Mouse (Mus musculus) lung, embryonic 14.5 days (tissue): ENCODE results near the gene Zswim9. TPM values are rescaled to one million over a fixed set of nuclear protein-coding genes. Genes with fewer than 3 reads are reported as not detected.
A peak's percentile ranks its signal among the peaks of the same experiment; 100 is the strongest.

Experiments used
- ATAC-seq: fragments of 200-750 bp; cut with Nextera tagmentation; 2 replicates; pipeline ENCODE4 v1.8.0; 2017; ENCODE audit warnings: mild to moderate bottlenecking, moderate TSS enrichment, moderate library complexity; ENCODE audit not compliant: insufficient read depth
- DNase-seq: peaks from one replicate; pipeline ENCODE4 v3.0.0-alpha.2; 2015
- H3K27ac ChIP-seq: fragments of 300-500 bp; sonication (generic); 2 replicates; pipeline ENCODE4 v1.5.1; 2014; ENCODE audit warnings: low read depth, mild to moderate bottlenecking, moderate library complexity
- H3K27me3 ChIP-seq: fragments of 300-500 bp; sonication (generic); 2 replicates; pipeline ENCODE4 v1.6.1; 2014; ENCODE audit warnings: low read length, control low read depth; ENCODE audit not compliant: insufficient read depth
- H3K36me3 ChIP-seq: fragments of 300-500 bp; sonication (generic); 2 replicates; pipeline ENCODE4 v1.6.1; 2014; ENCODE audit warnings: control low read depth; ENCODE audit not compliant: insufficient read depth
- H3K4me1 ChIP-seq: fragments of 300-500 bp; sonication (generic); 2 replicates; pipeline ENCODE4 v1.6.1; 2014; ENCODE audit warnings: antibody characterized with exemption, control low read depth; ENCODE audit not compliant: insufficient read depth
- H3K4me2 ChIP-seq: fragments of 300-500 bp; sonication (generic); 2 replicates; pipeline ENCODE4 v1.6.1; 2014; ENCODE audit warnings: mild to moderate bottlenecking
- H3K4me3 ChIP-seq: fragments of 300-500 bp; sonication (generic); 2 replicates; pipeline ENCODE4 v1.5.1; 2014; ENCODE audit warnings: low read depth, low read length
- H3K9ac ChIP-seq: fragments of 300-500 bp; sonication (generic); 2 replicates; pipeline ENCODE4 v1.6.1; 2014
- H3K9me3 ChIP-seq: fragments of 300-500 bp; sonication (generic); 2 replicates; pipeline ENCODE4 v1.6.1; 2016; ENCODE audit warnings: low read depth, low read length, control low read depth
- CTCF ChIP-seq: IDR thresholded peaks from 2 replicates; pipeline ENCODE4 v1.5.1; 2016; ENCODE audit warnings: antibody characterized with exemption, low read depth
- WGBS: fragments of 180-500 bp; shearing (Covaris S2); extraction: QIAGEN DNeasy Blood & Tissue Kit; methylation state at CpG from one replicate; pipeline ENCODE4 v1.1.7; 2014; 5-methylcytosine and 5-hydroxymethylcytosine counted together
- polyA plus RNA-seq: library from polyadenylated mRNA; unstranded; fragments of >200 nt; fragmentation: Nextera tagmentation; extraction: Ambion mirVana; gene quantifications from 2 replicates; pipeline ENCODE4 v1.2.1, GENCODE M21; 2014

The Zswim9 gene
- 8.1 and 10.2 TPM in 2 replicates for polyA plus RNA-seq

DNA sequence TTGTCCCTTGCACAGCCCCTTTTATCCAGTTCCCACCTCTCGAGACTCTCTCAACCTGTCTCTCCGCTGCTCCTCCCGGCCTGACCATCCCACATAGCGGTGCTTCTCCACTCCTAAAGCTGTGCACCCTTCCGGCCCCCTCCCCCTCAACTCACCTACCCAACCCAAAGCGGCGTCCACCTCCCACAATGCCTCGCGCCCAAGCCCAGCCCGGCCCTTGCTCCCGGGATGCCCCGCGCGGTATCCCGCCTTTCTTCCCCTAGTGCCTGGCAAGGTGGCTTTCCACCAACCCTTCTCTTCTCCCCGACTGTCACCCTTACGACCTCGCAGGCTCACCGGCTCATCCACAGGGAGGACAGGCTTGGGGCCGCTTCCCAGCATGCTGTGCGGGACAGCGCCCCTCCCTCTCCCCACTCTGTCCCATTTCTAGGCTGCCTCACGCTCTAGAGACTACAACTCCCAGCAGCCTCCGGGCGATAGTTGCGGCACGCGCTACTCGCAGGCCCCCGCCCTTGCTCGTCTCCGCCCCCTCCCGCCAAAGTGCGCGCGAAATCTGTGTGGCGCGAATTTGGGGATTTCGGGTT lies at the start of gene Zswim9:
TSS of gene Zswim9 (minus strand) at position 414 of the 584 bp plus-strand sequence.
- ATAC-seq (peak; percentile 99), DNase-seq (peak; percentile 96)
- Histone ChIP-seq H3K4me3 (peak within 1 kb of the TSS; percentile 63), H3K27me3 (no peaks in the 10 kb centered on the region), H3K9me3 (no peaks in the 10 kb centered on the region), H3K4me1 (peaks cover 3% of the 10 kb centered on the region; the same call in 1 of the 2 replicates), H3K27ac (peak within 1 kb of the TSS; percentile 89), H3K9ac (peak within 1 kb of the TSS; percentile 70), H3K36me3 (peaks cover 39% of the 10 kb centered on the region), H3K4me2 (peak within 1 kb of the TSS; percentile 78)
- 1% methylated on average over 39 of the region's 39 CpGs for WGBS
- no peak; the same call in 1 of the 2 replicates for TF ChIP-seq CTCF

DNA sequence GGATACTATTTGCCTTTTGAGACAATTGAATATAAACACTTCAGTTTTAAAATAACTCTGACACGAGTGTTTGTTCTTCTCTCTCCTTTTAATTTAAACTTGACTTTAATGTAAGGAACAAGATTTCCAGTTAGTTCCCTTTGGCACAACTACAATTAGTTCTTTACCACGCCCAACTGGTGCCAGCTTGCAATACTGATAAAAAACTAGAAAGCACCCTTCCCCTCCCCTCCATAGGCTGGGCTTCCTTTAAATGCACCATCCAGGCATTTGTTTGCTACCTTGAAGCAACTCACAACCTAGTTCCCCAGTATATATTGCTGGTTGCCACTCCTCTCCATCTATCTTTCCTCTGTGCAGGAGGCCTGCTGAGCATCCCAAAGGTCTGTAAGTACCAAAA lies 45.8 kb upstream of the Zswim9 start, which contains the start of gene Pla2g4c:
TSS of gene Pla2g4c (plus strand) at position 340 of the 400 bp plus-strand sequence.
- Histone ChIP-seq H3K27me3 (no peaks in the 10 kb centered on the region), H3K4me2 (no peak within 1 kb of the TSS), H3K36me3 (no peaks in the 10 kb centered on the region), H3K4me3 (no peak within 1 kb of the TSS), H3K9me3 (no peaks in the 10 kb centered on the region), H3K27ac (no peak within 1 kb of the TSS), H3K4me1 (no peaks in the 10 kb centered on the region), H3K9ac (no peak within 1 kb of the TSS)
- no peak for TF ChIP-seq CTCF
- WGBS: 60% methylated on average over 2 of the region's 2 CpGs
- DNase-seq (no peak), ATAC-seq (no peak)

DNA sequence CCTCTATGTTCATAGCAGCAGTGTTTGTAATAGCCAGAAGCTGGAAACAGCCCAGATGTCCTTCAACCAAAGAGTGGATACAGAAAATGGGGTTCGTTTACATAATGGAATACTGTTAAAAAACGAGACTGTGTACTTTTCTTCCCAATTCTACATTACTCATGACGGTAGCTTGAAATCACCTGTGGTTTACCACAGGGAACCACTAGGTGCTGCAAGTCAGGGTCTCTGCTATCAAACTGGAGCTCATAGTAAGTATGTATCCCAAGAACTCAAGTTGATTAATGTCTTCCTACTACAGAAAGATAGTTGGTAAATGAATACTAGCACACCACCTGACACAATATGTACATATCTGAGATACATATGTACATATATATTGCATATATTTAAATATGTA lies 42.9 kb upstream of the Zswim9 start:
- Histone ChIP-seq H3K4me3 (no peak overlapping the region), H3K9me3 (no peaks in the 10 kb centered on the region), H3K27ac (no peak overlapping the region), H3K4me1 (no peaks in the 10 kb centered on the region), H3K27me3 (no peaks in the 10 kb centered on the region), H3K9ac (no peak overlapping the region), H3K4me2 (no peak overlapping the region), H3K36me3 (0 out of 2 replicates have a peak, but pooled peaks cover under 1% of the 10 kb centered on the region)
- WGBS: 79% methylated on average over 3 of the region's 3 CpGs
- TF ChIP-seq CTCF: no peak
- no peak for ATAC-seq
- DNase-seq: no peak

DNA sequence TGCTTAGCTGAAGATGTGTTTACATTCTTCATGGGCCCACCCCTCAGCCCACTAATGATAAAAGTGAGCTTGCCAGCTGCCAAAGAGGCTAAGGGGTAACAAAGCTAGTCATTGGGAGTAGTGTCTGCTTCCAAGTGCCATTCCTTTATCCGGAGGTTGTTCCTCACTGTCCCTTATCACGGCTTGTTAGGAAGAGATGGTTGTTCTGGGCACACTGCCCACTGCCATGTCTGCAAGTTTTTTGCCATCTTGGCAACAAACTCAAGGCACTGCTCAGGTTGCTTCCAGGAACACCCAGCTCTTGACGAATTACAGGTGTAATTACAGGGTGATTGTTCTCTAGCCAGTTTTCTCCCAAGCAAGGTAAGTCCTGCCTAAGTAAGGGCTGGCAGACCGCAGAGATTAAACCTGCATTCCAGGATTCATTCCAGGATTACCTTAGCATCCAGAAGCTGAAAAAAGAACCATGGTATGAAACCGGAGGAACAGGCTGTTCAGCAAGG lies 35.6 kb upstream of the Zswim9 start:
- WGBS: 74% methylated on average over 5 of the region's 5 CpGs
- no peaks in the 10 kb centered on the region for H3K9me3 ChIP-seq
- no peak overlapping the region for H3K4me2 ChIP-seq
- H3K36me3 ChIP-seq: peaks cover 45% of the 10 kb centered on the region
- ATAC-seq: peak; percentile 24; the same call in 1 of the 2 replicates
- no peak overlapping the region for H3K9ac ChIP-seq
- H3K4me3 ChIP-seq: no peak overlapping the region
- peak; percentile 9 for DNase-seq
- H3K27ac ChIP-seq: no peak overlapping the region; the same call in 1 of the 2 replicates
- no peak for TF ChIP-seq CTCF
- no peaks in the 10 kb centered on the region for H3K27me3 ChIP-seq
- H3K4me1 ChIP-seq: no peaks in the 10 kb centered on the region

- Histone ChIP-seq H3K4me3 (no peak overlapping the region), H3K9ac (no peak overlapping the region), H3K36me3 (peaks cover 71% of the 10 kb centered on the region), H3K4me2 (no peak overlapping the region), H3K9me3 (no peaks in the 10 kb centered on the region), H3K27ac (no peak overlapping the region), H3K27me3 (no peaks in the 10 kb centered on the region), H3K4me1 (no peaks in the 10 kb centered on the region)
- WGBS: 95% methylated on average over 4 of the region's 4 CpGs
- DNase-seq (no peak), ATAC-seq (no peak)
- TF ChIP-seq CTCF: no peak
Observed at GRCm38 (mm10) chr7:13311401-13311800, 32.9 kb upstream of the Zswim9 start.

- no peaks in the 10 kb centered on the region for H3K27me3 ChIP-seq
- peaks cover 75% of the 10 kb centered on the region for H3K36me3 ChIP-seq
- no peaks in the 10 kb centered on the region for H3K4me1 ChIP-seq
- H3K9ac ChIP-seq: no peak overlapping the region
- no peak for ATAC-seq
- H3K9me3 ChIP-seq: no peaks in the 10 kb centered on the region
- 95% methylated on average over 6 of the region's 6 CpGs for WGBS
- DNase-seq: no peak
- no peak overlapping the region for H3K4me2 ChIP-seq
- no peak overlapping the region for H3K27ac ChIP-seq
- no peak for TF ChIP-seq CTCF
- no peak overlapping the region for H3K4me3 ChIP-seq
Observed at GRCm38 (mm10) chr7:13310493-13311199, 32.1 kb upstream of the Zswim9 start.

DNA sequence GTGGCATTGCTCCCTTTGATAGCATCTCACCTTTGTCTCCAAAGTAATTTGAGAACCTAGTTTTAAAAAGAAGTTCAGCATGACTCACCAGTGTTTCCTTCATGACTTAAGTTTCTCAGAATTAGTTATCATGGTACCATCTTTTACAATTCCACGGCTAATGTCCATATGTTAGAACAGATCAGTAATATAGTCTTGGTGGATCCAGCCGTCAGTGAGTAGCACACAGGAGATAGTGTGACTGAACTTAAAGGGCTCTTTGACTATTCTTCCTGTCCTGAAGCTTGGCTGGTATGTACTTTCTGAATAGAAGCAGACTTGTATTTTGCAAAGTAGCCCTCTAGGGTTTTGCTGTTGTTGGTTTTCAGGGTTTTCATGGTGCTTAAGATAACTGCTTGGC lies 30.9 kb upstream of the Zswim9 start:
- no peak for TF ChIP-seq CTCF
- ATAC-seq (no peak), DNase-seq (no peak)
- Histone ChIP-seq H3K27ac (no peak overlapping the region), H3K4me3 (no peak overlapping the region), H3K36me3 (peaks cover 86% of the 10 kb centered on the region), H3K9me3 (no peaks in the 10 kb centered on the region), H3K9ac (no peak overlapping the region), H3K27me3 (no peaks in the 10 kb centered on the region), H3K4me1 (no peaks in the 10 kb centered on the region), H3K4me2 (no peak overlapping the region)
- WGBS: 87% methylated on average over 2 of the region's 2 CpGs
